Mouse (Mus musculus): ENCODE data around the gene Tdp1. TPM values are rescaled to one million over a fixed set of nuclear protein-coding genes. Genes with fewer than 3 reads are reported as not detected.

Tdp1 gene
- polyA plus RNA-seq, 1 experiment from 2014 or later: 30.5 TPM

- no peak overlapping the region for H3K4me2 ChIP-seq (ENCODE audit: low read length)
- 0 out of 2 replicates have a peak, but pooled peaks cover 3% of the 10 kb centered on the region for H3K36me3 ChIP-seq (ENCODE audit: control insufficient read depth, insufficient read depth, low read length)
- H3K4me3 ChIP-seq (ENCODE audit: control insufficient read depth in 1 of 2, insufficient read depth in 1 of 2, low read depth in 1 of 2, low read length in 2 of 2): no peak overlapping the region
- H3K9ac ChIP-seq (ENCODE audit: low read length): no peak overlapping the region
- 54% methylated on average over 3 of the region's 3 CpGs for whole genome bisulfite sequencing
- no peaks in the 10 kb centered on the region for H3K9me3 ChIP-seq (ENCODE audit: control insufficient read depth, low read length)
- H3K27ac ChIP-seq (replicated peaks in 1 of 2; ENCODE audit: control insufficient read depth in 1 of 2, insufficient read depth in 1 of 2, low read depth in 2 of 2, low read length in 2 of 2): no peak overlapping the region
- ATAC-seq (ENCODE audit: insufficient number of reproducible peaks, insufficient read depth, low FRiP score, low read depth): no peak
- H3K4me1 ChIP-seq (ENCODE audit: control insufficient read depth in 2 of 2, insufficient read depth in 2 of 2, low read length in 2 of 2): no peaks in the 10 kb centered on the region
- no peaks in the 10 kb centered on the region for H3K27me3 ChIP-seq (ENCODE audit: control insufficient read depth, insufficient read depth, low read length)
Observed at GRCm38 (mm10) chr12:99873443-99873842, 10.9 kb upstream of the Tdp1 start.

- Histone ChIP-seq H3K36me3 (ENCODE audit: control insufficient read depth, insufficient read depth, low read length) (0 out of 2 replicates have a peak, but pooled peaks cover 3% of the 10 kb centered on the region), H3K9ac (ENCODE audit: low read length) (no peak overlapping the region), H3K4me1 (ENCODE audit: control insufficient read depth in 2 of 2, insufficient read depth in 2 of 2, low read length in 2 of 2) (no peaks in the 10 kb centered on the region), H3K27me3 (ENCODE audit: control insufficient read depth, insufficient read depth, low read length) (no peaks in the 10 kb centered on the region), H3K4me2 (ENCODE audit: low read length) (no peak overlapping the region), H3K27ac (replicated peaks in 1 of 2; ENCODE audit: control insufficient read depth in 1 of 2, insufficient read depth in 1 of 2, low read depth in 2 of 2, low read length in 2 of 2) (no peak overlapping the region), H3K4me3 (ENCODE audit: control insufficient read depth in 1 of 2, insufficient read depth in 1 of 2, low read depth in 1 of 2, low read length in 2 of 2) (no peak overlapping the region), H3K9me3 (ENCODE audit: control insufficient read depth, low read length) (no peaks in the 10 kb centered on the region)
- WGBS: 86% methylated on average over 6 of the region's 6 CpGs
- ATAC-seq (ENCODE audit: insufficient number of reproducible peaks, insufficient read depth, low FRiP score, low read depth): no peak
Observed at GRCm38 (mm10) chr12:99874609-99875008, 9.7 kb upstream of the Tdp1 start.

GRCm38 (mm10) chr12:99883000-99883712 lies 1.2 kb upstream of the Tdp1 start:
- Histone ChIP-seq H3K4me3 (ENCODE audit: control insufficient read depth in 1 of 2, insufficient read depth in 1 of 2, low read depth in 1 of 2, low read length in 2 of 2) (peak overlapping the region; percentile 59 to 83), H3K27me3 (ENCODE audit: control insufficient read depth, insufficient read depth, low read length) (no peaks in the 10 kb centered on the region), H3K9me3 (ENCODE audit: control insufficient read depth, low read length) (no peaks in the 10 kb centered on the region), H3K27ac (replicated peaks in 1 of 2; ENCODE audit: control insufficient read depth in 1 of 2, insufficient read depth in 1 of 2, low read depth in 2 of 2, low read length in 2 of 2) (peak overlapping the region; percentile 89; a peak in 2 of 4 replicates), H3K4me2 (ENCODE audit: low read length) (peak overlapping the region; percentile 86), H3K4me1 (ENCODE audit: control insufficient read depth in 2 of 2, insufficient read depth in 2 of 2, low read length in 2 of 2) (peaks cover 0 to 15% of the 10 kb centered on the region in 2 experiments; a peak in 2 of 4 replicates), H3K9ac (ENCODE audit: low read length) (peak overlapping the region; percentile 92), H3K36me3 (ENCODE audit: control insufficient read depth, insufficient read depth, low read length) (no peaks in the 10 kb centered on the region)
- WGBS: under 1% methylated on average over 38 of the region's 38 CpGs
- ATAC-seq (ENCODE audit: insufficient number of reproducible peaks, insufficient read depth, low FRiP score, low read depth): peak; percentile 89

GRCm38 (mm10) chr12:99883713-99884105 lies 608 bp upstream of the Tdp1 start:
- no peaks in the 10 kb centered on the region for H3K27me3 ChIP-seq (ENCODE audit: control insufficient read depth, insufficient read depth, low read length)
- no peak for ATAC-seq (ENCODE audit: insufficient number of reproducible peaks, insufficient read depth, low FRiP score, low read depth)
- no peaks in the 10 kb centered on the region for H3K36me3 ChIP-seq (ENCODE audit: control insufficient read depth, insufficient read depth, low read length)
- H3K9ac ChIP-seq (ENCODE audit: low read length): peak overlapping the region; percentile 92
- peak overlapping the region; percentile 86 for H3K4me2 ChIP-seq (ENCODE audit: low read length)
- peak overlapping the region; percentile 59 to 83 for H3K4me3 ChIP-seq (ENCODE audit: control insufficient read depth in 1 of 2, insufficient read depth in 1 of 2, low read depth in 1 of 2, low read length in 2 of 2)
- peaks cover 0 to 15% of the 10 kb centered on the region in 2 experiments; a peak in 2 of 4 replicates for H3K4me1 ChIP-seq (ENCODE audit: control insufficient read depth in 2 of 2, insufficient read depth in 2 of 2, low read length in 2 of 2)
- under 1% methylated on average over 11 of the region's 11 CpGs for WGBS
- H3K27ac ChIP-seq (replicated peaks in 1 of 2; ENCODE audit: control insufficient read depth in 1 of 2, insufficient read depth in 1 of 2, low read depth in 2 of 2, low read length in 2 of 2): peak overlapping the region; percentile 89
- no peaks in the 10 kb centered on the region for H3K9me3 ChIP-seq (ENCODE audit: control insufficient read depth, low read length)

- peak overlapping the region in 1 of 2 experiments; percentile 89; a peak in 1 of 4 replicates for H3K27ac ChIP-seq (replicated peaks in 1 of 2; ENCODE audit: control insufficient read depth in 1 of 2, insufficient read depth in 1 of 2, low read depth in 2 of 2, low read length in 2 of 2)
- ATAC-seq (ENCODE audit: insufficient number of reproducible peaks, insufficient read depth, low FRiP score, low read depth): no peak
Observed at GRCm38 (mm10) chr12:99885282-99885901, 1.1 kb downstream of the Tdp1 start.

GRCm38 (mm10) chr12:99897846-99898245 lies 13.5 kb downstream of the Tdp1 start:
- no peaks in the 10 kb centered on the region for H3K27me3 ChIP-seq (ENCODE audit: control insufficient read depth, insufficient read depth, low read length)
- no peak for ATAC-seq (ENCODE audit: insufficient number of reproducible peaks, insufficient read depth, low FRiP score, low read depth)
- no peak overlapping the region for H3K4me2 ChIP-seq (ENCODE audit: low read length)
- H3K9ac ChIP-seq (ENCODE audit: low read length): no peak overlapping the region
- peaks cover 3 to 8% of the 10 kb centered on the region in 2 experiments; a peak in 3 of 4 replicates for H3K4me1 ChIP-seq (ENCODE audit: control insufficient read depth in 2 of 2, insufficient read depth in 2 of 2, low read length in 2 of 2)
- peaks cover 65% of the 10 kb centered on the region for H3K36me3 ChIP-seq (ENCODE audit: control insufficient read depth, insufficient read depth, low read length)
- no peak overlapping the region for H3K4me3 ChIP-seq (ENCODE audit: control insufficient read depth in 1 of 2, insufficient read depth in 1 of 2, low read depth in 1 of 2, low read length in 2 of 2)
- H3K9me3 ChIP-seq (ENCODE audit: control insufficient read depth, low read length): no peaks in the 10 kb centered on the region
- WGBS: 87% methylated on average over 4 of the region's 4 CpGs
- no peak overlapping the region for H3K27ac ChIP-seq (replicated peaks in 1 of 2; ENCODE audit: control insufficient read depth in 1 of 2, insufficient read depth in 1 of 2, low read depth in 2 of 2, low read length in 2 of 2)

More at GRCm38 (mm10) chr12:99885282-99885901, 1.1 kb downstream of the Tdp1 start:
- no peaks in the 10 kb centered on the region for H3K9me3 ChIP-seq (ENCODE audit: control insufficient read depth, low read length)
- H3K9ac ChIP-seq (ENCODE audit: low read length): peak overlapping the region; percentile 92
- peak overlapping the region; percentile 76 to 83 for H3K4me3 ChIP-seq (ENCODE audit: control insufficient read depth in 1 of 2, insufficient read depth in 1 of 2, low read depth in 1 of 2, low read length in 2 of 2)
- no peaks in the 10 kb centered on the region for H3K27me3 ChIP-seq (ENCODE audit: control insufficient read depth, insufficient read depth, low read length)
- 52% methylated on average over 8 of the region's 8 CpGs for WGBS
- H3K4me1 ChIP-seq (ENCODE audit: control insufficient read depth in 2 of 2, insufficient read depth in 2 of 2, low read length in 2 of 2): peaks cover 0 to 15% of the 10 kb centered on the region in 2 experiments; a peak in 2 of 4 replicates
- peak overlapping the region; percentile 86 for H3K4me2 ChIP-seq (ENCODE audit: low read length)
- H3K36me3 ChIP-seq (ENCODE audit: control insufficient read depth, insufficient read depth, low read length): no peaks in the 10 kb centered on the region

- H3K9ac ChIP-seq (ENCODE audit: low read length): no peak overlapping the region
- no peak for ATAC-seq (ENCODE audit: insufficient number of reproducible peaks, insufficient read depth, low FRiP score, low read depth)
- no peak overlapping the region for H3K27ac ChIP-seq (replicated peaks in 1 of 2; ENCODE audit: control insufficient read depth in 1 of 2, insufficient read depth in 1 of 2, low read depth in 2 of 2, low read length in 2 of 2)
- H3K4me2 ChIP-seq (ENCODE audit: low read length): no peak overlapping the region
- H3K27me3 ChIP-seq (ENCODE audit: control insufficient read depth, insufficient read depth, low read length): no peaks in the 10 kb centered on the region
- H3K4me3 ChIP-seq (ENCODE audit: control insufficient read depth in 1 of 2, insufficient read depth in 1 of 2, low read depth in 1 of 2, low read length in 2 of 2): no peak overlapping the region
- peaks cover 62% of the 10 kb centered on the region for H3K36me3 ChIP-seq (ENCODE audit: control insufficient read depth, insufficient read depth, low read length)
- WGBS: 82% methylated on average over 16 of the region's 16 CpGs
- H3K4me1 ChIP-seq (ENCODE audit: control insufficient read depth in 2 of 2, insufficient read depth in 2 of 2, low read length in 2 of 2): peaks cover 4 to 13% of the 10 kb centered on the region in 2 experiments; a peak in 3 of 4 replicates
- H3K9me3 ChIP-seq (ENCODE audit: control insufficient read depth, low read length): no peaks in the 10 kb centered on the region
Observed at GRCm38 (mm10) chr12:99898248-99898870, 14.0 kb downstream of the Tdp1 start.

All from heart, embryonic 14.5 days (tissue).